8 mouse cellular contexts compared by ENCODE assay signal in the genomic region with DNA sequence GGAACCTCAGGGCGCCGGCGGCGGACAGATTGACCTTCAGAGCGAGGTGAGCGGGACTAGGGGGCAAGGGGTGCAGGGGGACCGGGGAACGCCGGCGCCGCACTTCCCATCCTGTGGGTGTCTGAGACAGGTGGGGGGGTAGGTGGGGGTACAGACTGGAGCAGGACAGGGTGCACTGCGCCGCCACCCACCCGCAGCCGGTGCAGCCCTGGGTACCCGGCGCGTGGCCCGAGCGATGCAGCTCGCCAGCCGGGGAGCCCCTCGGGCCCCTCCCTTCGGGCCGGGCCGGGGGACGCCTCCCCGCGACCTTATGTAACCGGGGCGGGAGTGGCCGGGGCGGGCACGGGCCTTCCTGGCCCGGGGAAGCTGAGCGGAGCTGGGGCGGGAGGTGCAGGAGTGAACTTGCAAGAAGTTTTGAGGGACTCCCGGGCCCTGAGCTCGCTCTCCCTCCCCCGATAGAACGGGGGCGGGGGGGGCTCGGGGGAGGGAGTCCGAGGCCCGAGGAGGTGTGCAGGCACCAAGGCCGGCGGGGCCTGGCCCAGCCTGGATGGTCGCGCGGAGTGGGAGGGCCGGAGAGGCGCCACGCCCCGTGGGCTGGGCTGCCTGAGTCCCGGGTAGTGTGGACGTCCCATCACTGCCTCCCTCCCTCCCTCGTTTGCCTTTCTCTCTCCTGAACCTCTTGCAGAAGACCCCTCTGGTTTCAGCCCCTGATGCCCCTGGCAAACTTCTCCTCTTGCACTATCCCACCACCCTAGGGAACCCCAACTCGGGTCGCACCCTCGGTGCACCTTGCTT. TPM values are rescaled to one million over a fixed set of nuclear protein-coding genes. Genes with fewer than 3 reads are reported as not detected.
DNase-seq lines count a peak whose midpoint lies in the region; ATAC-seq and TF ChIP-seq lines count a peak whose summit lies in the region.

No protein-coding gene starts in this region.

- H3K4me1 ChIP-seq in ES-E14 (ENCODE audit: control insufficient read depth in 2 of 2, insufficient read depth in 2 of 2, low read length in 2 of 2, poor library complexity in 1 of 2) = peaks cover 5 to 36% of the 10 kb centered on the region in 2 experiments
- H3K4me1 ChIP-seq in cerebellum, adult 2 months (ENCODE audit: control insufficient read depth, insufficient read depth, low read length) = peaks cover 12% of the 10 kb centered on the region
- H3K4me1 ChIP-seq in lung, postnatal 0 days (ENCODE audit: insufficient read depth, low read depth, low read length) = peaks cover 4% of the 10 kb centered on the region; the same call in 1 of the 2 replicates

- peak overlapping the region; percentile 99 for H3K4me2 ChIP-seq in lung, postnatal 0 days (replicated peaks; ENCODE audit: low read depth, low read length)

- no peaks in the 10 kb centered on the region for H3K36me3 ChIP-seq in ES-E14 (ENCODE audit: control insufficient read depth, insufficient read depth, low read length, poor library complexity, severe bottlenecking)
- no peaks in the 10 kb centered on the region for H3K36me3 ChIP-seq in lung, postnatal 0 days (ENCODE audit: insufficient read depth, low read length)

- in situ Hi-C loops in ES-E14 (cut with MboI; ENCODE audit: low sequenced_read_pairs in 2 of 2, unreplicated experiment in 2 of 2) = no loop called here

- peak; percentile 57 for DNase-seq in ES-E14 (ENCODE audit: low read depth, low spot score)
- DNase-seq in cerebellum, adult 2 months = peak; percentile 87 to 89
- peak; percentile 52 for DNase-seq in forelimb bud, embryonic 11.5 days (ENCODE audit: low read depth, low spot score)
- DNase-seq in layer of hippocampus, postnatal 10 days (ENCODE audit: low spot score in 2 of 2) = peak; percentile 59 to 78
- peak; percentile 90 for DNase-seq in lung, postnatal 0 days (ENCODE audit: low spot score)
- DNase-seq in ovary, postnatal 10 days (ENCODE audit: low spot score) = peak; percentile 70
- peak; percentile 62 for DNase-seq in thymus, postnatal 14 days

- H3K9me3 ChIP-seq in ES-E14 (ENCODE audit: control insufficient read depth, insufficient read depth, low read depth, low read length) = no peaks in the 10 kb centered on the region
- H3K9me3 ChIP-seq in lung, postnatal 0 days (ENCODE audit: low read length) = no peaks in the 10 kb centered on the region

- TF ChIP-seq CTCF in cerebellum, adult 2 months (IDR thresholded peaks at IDR 0.05; ENCODE audit: borderline replicate concordance, insufficient read depth, low read depth, low read length) = no peak
- no peak for TF ChIP-seq CTCF in lung, postnatal 0 days (IDR thresholded peaks at IDR 0.05)

- TF ChIP-seq POLR2A in cerebellum, adult 2 months (IDR thresholded peaks at IDR 0.05; ENCODE audit: borderline replicate concordance, insufficient read depth, low read length) = no peak; the same call in 1 of the 2 replicates

- under 1% methylated on average over 51 of the region's 60 CpGs for WGBS in cerebellum, adult 2 months
- under 1% methylated on average over 32 of the region's 60 CpGs for WGBS in lung, postnatal 0 days

- ATAC-seq in hematopoietic stem cell, adult 5-6 weeks (replicated peaks in 1 of 2; ENCODE audit: insufficient read depth in 1 of 2, low FRiP score in 2 of 2, low TSS enrichment in 1 of 2, low read depth in 1 of 2, poor library complexity in 2 of 2, severe bottlenecking in 2 of 2) = peak; percentile 71 to 73
- peak; percentile 90 for ATAC-seq in lung, postnatal 0 days

- peak overlapping the region; percentile 74 for H3K9ac ChIP-seq in ES-E14 (ENCODE audit: insufficient read depth, low read depth, low read length, poor library complexity, severe bottlenecking)
- H3K9ac ChIP-seq in lung, postnatal 0 days (replicated peaks; ENCODE audit: low read depth) = peak overlapping the region; percentile 69

- peak overlapping the region; percentile 79; the same call in 1 of the 2 replicates for H3K27ac ChIP-seq in ES-E14 (ENCODE audit: insufficient read depth, low read depth, low read length, poor library complexity, severe bottlenecking)
- H3K27ac ChIP-seq in cerebellum, adult 2 months (ENCODE audit: insufficient read depth, low read length) = peak overlapping the region; percentile 95
- peak overlapping the region; percentile 85 for H3K27ac ChIP-seq in lung, postnatal 0 days (ENCODE audit: low read length)

- peak overlapping the region; percentile 75 to 88 for H3K4me3 ChIP-seq in ES-E14 (ENCODE audit: insufficient read depth in 1 of 2, low read depth in 1 of 2, low read length in 2 of 2, poor library complexity in 1 of 2, severe bottlenecking in 1 of 2)
- peak overlapping the region; percentile 92 for H3K4me3 ChIP-seq in cerebellum, adult 2 months (replicated peaks; ENCODE audit: insufficient read depth, low read depth, low read length)
- H3K4me3 ChIP-seq in lung, postnatal 0 days (ENCODE audit: low read depth, low read length) = peak overlapping the region; percentile 85

- H3K27me3 ChIP-seq in cerebellum, adult 2 months (ENCODE audit: control insufficient read depth, insufficient read depth, low read length) = no peaks in the 10 kb centered on the region
- H3K27me3 ChIP-seq in lung, postnatal 0 days (replicated peaks; ENCODE audit: insufficient read depth, low read length) = no peaks in the 10 kb centered on the region

- no peak for TF ChIP-seq EP300 in lung, postnatal 0 days (IDR thresholded peaks at IDR 0.05)

TF ChIP-seq in ES-E14, 5 proteins besides CTCF, POLR2A, EP300 and RAD21:
- TF ChIP-seq MAFK (IDR thresholded peaks at IDR 0.05; ENCODE audit: insufficient read depth, low read depth, low read length) (no peak), ZC3H11A (IDR thresholded peaks at IDR 0.05; ENCODE audit: borderline replicate concordance, low read depth, low read length) (no peak), HCFC1 (IDR thresholded peaks at IDR 0.05; ENCODE audit: borderline replicate concordance, insufficient read depth, low read length) (0 out of 2 replicates have a peak, but pooled peaks have one; percentile 28)

RNA-seq across cellular contexts. Expression of a gene that starts 0.6 kb away (rescaled TPM):
- total RNA-seq in ES-E14 (2012; rRNA removed) = 21.0 and 33.0 TPM in 2 replicates
- polyA plus RNA-seq in cerebellum, adult 2 months (2012; rRNA removed) = 26.4 and 27.5 TPM in 2 replicates
- 7.4 and 10.9 TPM in 2 replicates for total RNA-seq in hematopoietic stem cell, adult 5-6 weeks (2017)
- total RNA-seq in layer of hippocampus, postnatal 10 days (2021) = 10 to 100 TPM in 1 of 2 experiments, 1 to 10 TPM in 1; 8.4 to 12.7 TPM
- 17.8 and 21.3 TPM in 2 replicates for polyA plus RNA-seq in lung, postnatal 0 days (2015; fragmentation: Nextera tagmentation; extraction: Ambion mirVana)

RNA-seq across cellular contexts. Expression of a gene that starts 10.8 kb away (rescaled TPM):
- 1.7 and 3.7 TPM in 2 replicates for total RNA-seq in ES-E14 (2012; rRNA removed)
- 0.13 and 0.31 TPM in 2 replicates for polyA plus RNA-seq in cerebellum, adult 2 months (2012; rRNA removed)
- not detected in 2 replicates for total RNA-seq in hematopoietic stem cell, adult 5-6 weeks (2017)
- total RNA-seq in layer of hippocampus, postnatal 10 days (2021) = not detected
- polyA plus RNA-seq in lung, postnatal 0 days (2015; fragmentation: Nextera tagmentation; extraction: Ambion mirVana) = 22.6 and 25.4 TPM in 2 replicates

RNA-seq across cellular contexts. Expression of a gene that starts 42.9 kb away (rescaled TPM):
- 0.71 and 1.7 TPM in 2 replicates for total RNA-seq in ES-E14 (2012; rRNA removed)
- polyA plus RNA-seq in cerebellum, adult 2 months (2012; rRNA removed) = 1.5 and 2.4 TPM in 2 replicates
- total RNA-seq in hematopoietic stem cell, adult 5-6 weeks (2017) = 1.0 and 3.7 TPM in 2 replicates
- 1 to 10 TPM; 1.9 to 4.3 TPM for total RNA-seq in layer of hippocampus, postnatal 10 days (2021)
- 0.94 and 1.9 TPM in 2 replicates for polyA plus RNA-seq in lung, postnatal 0 days (2015; fragmentation: Nextera tagmentation; extraction: Ambion mirVana)

RNA-seq across cellular contexts. Expression of a gene that starts 43.2 kb away (rescaled TPM):
- 0.36 and 0.37 TPM in 2 replicates for total RNA-seq in ES-E14 (2012; rRNA removed)
- 6.6 and 7.0 TPM in 2 replicates for polyA plus RNA-seq in cerebellum, adult 2 months (2012; rRNA removed)
- not detected in 2 replicates for total RNA-seq in hematopoietic stem cell, adult 5-6 weeks (2017)
- total RNA-seq in layer of hippocampus, postnatal 10 days (2021) = 1 to 10 TPM; 4.4 to 5.7 TPM
- 0.18 and 0.42 TPM in 2 replicates for polyA plus RNA-seq in lung, postnatal 0 days (2015; fragmentation: Nextera tagmentation; extraction: Ambion mirVana)

RNA-seq across cellular contexts. Expression of a gene that starts 48.6 kb away (rescaled TPM):
- 8.4 and 15.9 TPM in 2 replicates for total RNA-seq in ES-E14 (2012; rRNA removed)
- polyA plus RNA-seq in cerebellum, adult 2 months (2012; rRNA removed) = 46.5 and 51.3 TPM in 2 replicates
- total RNA-seq in hematopoietic stem cell, adult 5-6 weeks (2017) = 1.4 TPM in 2 replicates
- 10 to 100 TPM; 31.2 to 31.4 TPM for total RNA-seq in layer of hippocampus, postnatal 10 days (2021)
- 4.1 TPM in 2 replicates for polyA plus RNA-seq in lung, postnatal 0 days (2015; fragmentation: Nextera tagmentation; extraction: Ambion mirVana)

Comparison
In these comparisons a context has a peak if more than half of its experiments do, and no peak if none do; other contexts are left out.
1. Peak in every context shown above with its lines: DNase-seq, ATAC-seq, H3K4me3 ChIP-seq and H3K27ac ChIP-seq.